Comparison of ENCODE assay signal across 11 mouse cellular contexts in genomic region chr6:115124675-115125357, GRCm38 (mm10). TPM values are rescaled to one million over a fixed set of nuclear protein-coding genes. Genes with fewer than 3 reads are reported as not detected.
DNase-seq lines count a peak whose midpoint lies in the region; ATAC-seq and TF ChIP-seq lines count a peak whose summit lies in the region.
"Had no signal": no experiment of that assay in that cellular context is flagged by ENCODE, and none has a peak within 500 bp of the region (broad histone marks: within the 10 kb centered on the region; RNA-seq: fewer than 3 reads in every experiment).

No protein-coding gene starts in this region.

- no peak overlapping the region for H3K4me2 ChIP-seq in liver, embryonic 11.5 days
- H3K4me2 ChIP-seq in forebrain, embryonic 16.5 days (ENCODE audit: low read length), result no peak overlapping the region
- no peak overlapping the region for H3K4me2 ChIP-seq in intestine, embryonic 15.5 days (replicated peaks)
- H3K4me2 ChIP-seq: embryonic facial prominence, embryonic 15.5 days; limb, embryonic 12.5 days had no signal

- no peak overlapping the region for H3K27ac ChIP-seq in liver, adult 2 months (replicated peaks; ENCODE audit: insufficient read depth, low read depth, low read length)
- H3K27ac ChIP-seq in liver, embryonic 11.5 days (ENCODE audit: low read depth, low read length), result no peak overlapping the region
- H3K27ac ChIP-seq in forebrain, embryonic 16.5 days (ENCODE audit: low read length), result peak overlapping the region; percentile 84
- peak overlapping the region; percentile 11 for H3K27ac ChIP-seq in olfactory bulb, adult 2 months (ENCODE audit: insufficient read depth, low read depth, low read length)
- H3K27ac ChIP-seq in intestine, embryonic 15.5 days, result no peak overlapping the region
- H3K27ac ChIP-seq: embryonic facial prominence, embryonic 15.5 days; limb, embryonic 12.5 days had no signal

- no peak for TF ChIP-seq POLR2A in liver, adult 2 months (IDR thresholded peaks at IDR 0.05; ENCODE audit: extremely low read depth, insufficient read depth, low read length)
- no peak for TF ChIP-seq POLR2A in olfactory bulb, adult 2 months (IDR thresholded peaks at IDR 0.05; ENCODE audit: insufficient read depth, low read depth, low read length)

- no peak for TF ChIP-seq CTCF in liver, adult 2 months (IDR thresholded peaks at IDR 0.05; ENCODE audit: low read depth, low read length)
- TF ChIP-seq CTCF in olfactory bulb, adult 2 months (IDR thresholded peaks at IDR 0.05; ENCODE audit: insufficient read depth, low read depth, low read length), result no peak

- WGBS in liver, adult 2 months, result 58% methylated on average over 2 of the region's 2 CpGs
- 71% methylated on average over 2 of the region's 2 CpGs for WGBS in liver, embryonic 11.5 days
- WGBS in forebrain, embryonic 16.5 days, result 30% methylated on average over 2 of the region's 2 CpGs
- WGBS in olfactory bulb, adult 2 months, result 34% methylated on average over 2 of the region's 2 CpGs
- WGBS in intestine, embryonic 15.5 days, result 74% methylated on average over 2 of the region's 2 CpGs

- no peak overlapping the region for H3K9ac ChIP-seq in liver, adult 2 months (ENCODE audit: low read depth, low read length)
- no peak overlapping the region for H3K9ac ChIP-seq in liver, embryonic 11.5 days (ENCODE audit: low read depth, low read length)
- no peak overlapping the region for H3K9ac ChIP-seq in forebrain, embryonic 16.5 days (replicated peaks; ENCODE audit: low read depth, low read length)
- H3K9ac ChIP-seq in intestine, embryonic 15.5 days, result no peak overlapping the region
- H3K9ac ChIP-seq: embryonic facial prominence, embryonic 15.5 days; limb, embryonic 12.5 days had no signal

- no peaks in the 10 kb centered on the region for H3K79me2 ChIP-seq in liver, adult 2 months (ENCODE audit: control insufficient read depth, insufficient read depth, low read length)

- H3K4me1 ChIP-seq in liver, adult 2 months (ENCODE audit: control insufficient read depth, insufficient read depth, low read length), result no peaks in the 10 kb centered on the region; the same call in 1 of the 2 replicates
- H3K4me1 ChIP-seq in liver, embryonic 11.5 days (replicated peaks; ENCODE audit: control insufficient read depth, insufficient read depth, low read length), result no peaks in the 10 kb centered on the region
- peaks cover 44% of the 10 kb centered on the region for H3K4me1 ChIP-seq in forebrain, embryonic 16.5 days (replicated peaks; ENCODE audit: control insufficient read depth, insufficient read depth, low read length)
- H3K4me1 ChIP-seq in olfactory bulb, adult 2 months (ENCODE audit: control insufficient read depth, insufficient read depth, low read length), result peaks cover 9% of the 10 kb centered on the region
- H3K4me1 ChIP-seq in intestine, embryonic 15.5 days (replicated peaks), result no peaks in the 10 kb centered on the region

- H3K9me3 ChIP-seq in liver, embryonic 11.5 days (ENCODE audit: control insufficient read depth, low read length), result no peaks in the 10 kb centered on the region
- H3K9me3 ChIP-seq in forebrain, embryonic 16.5 days (ENCODE audit: control insufficient read depth, low read length), result no peaks in the 10 kb centered on the region
- H3K9me3 ChIP-seq in intestine, embryonic 15.5 days, result no peaks in the 10 kb centered on the region
- H3K9me3 ChIP-seq: embryonic facial prominence, embryonic 15.5 days; G1E; limb, embryonic 12.5 days had no signal

- DNase-seq in liver, adult 2 months (ENCODE audit: extremely low read depth, low read depth, low spot score), result peak; percentile 2
- DNase-seq in liver, embryonic 11.5 days (ENCODE audit: low spot score), result no peak
- peak; percentile 71 to 81 for DNase-seq in layer of hippocampus, adult 8-10 months (ENCODE audit: low spot score in 2 of 2)
- no peak for DNase-seq in spleen, postnatal 10 days (ENCODE audit: low spot score in 2 of 2)

- H3K36me3 ChIP-seq in liver, adult 2 months (ENCODE audit: control insufficient read depth, insufficient read depth, low read length), result no peaks in the 10 kb centered on the region
- H3K36me3 ChIP-seq in liver, embryonic 11.5 days (ENCODE audit: control insufficient read depth, insufficient read depth, low read length), result no peaks in the 10 kb centered on the region
- no peaks in the 10 kb centered on the region for H3K36me3 ChIP-seq in forebrain, embryonic 16.5 days (ENCODE audit: control insufficient read depth, insufficient read depth)
- no peaks in the 10 kb centered on the region for H3K36me3 ChIP-seq in intestine, embryonic 15.5 days
- H3K36me3 ChIP-seq: embryonic facial prominence, embryonic 15.5 days; G1E; limb, embryonic 12.5 days had no signal

- no peak for ATAC-seq in liver, embryonic 11.5 days (replicated peaks; ENCODE audit: low FRiP score)
- ATAC-seq in forebrain, embryonic 16.5 days, result no peak
- ATAC-seq in activated CD4-positive, CD25-positive, alpha-beta regulatory T cell, adult 4 months, result no peak
- no peak for ATAC-seq in intestine, embryonic 15.5 days

- H3K27me3 ChIP-seq in liver, adult 2 months (ENCODE audit: control insufficient read depth, insufficient read depth, low read length), result no peaks in the 10 kb centered on the region
- no peaks in the 10 kb centered on the region for H3K27me3 ChIP-seq in liver, embryonic 11.5 days (replicated peaks; ENCODE audit: control insufficient read depth, insufficient read depth, low read length)
- H3K27me3 ChIP-seq in forebrain, embryonic 16.5 days (replicated peaks; ENCODE audit: control insufficient read depth, insufficient read depth, low read length), result no peaks in the 10 kb centered on the region
- no peaks in the 10 kb centered on the region; the same call in 1 of the 2 replicates for H3K27me3 ChIP-seq in intestine, embryonic 15.5 days (replicated peaks)

- H3K4me3 ChIP-seq in liver, adult 2 months (ENCODE audit: insufficient read depth, low read depth, low read length), result no peak overlapping the region
- no peak overlapping the region for H3K4me3 ChIP-seq in liver, embryonic 11.5 days (ENCODE audit: low read depth, low read length)
- H3K4me3 ChIP-seq in forebrain, embryonic 16.5 days (replicated peaks; ENCODE audit: low read length), result no peak overlapping the region
- H3K4me3 ChIP-seq in olfactory bulb, adult 2 months (ENCODE audit: insufficient read depth, low read depth, low read length), result no peak overlapping the region
- no peak overlapping the region for H3K4me3 ChIP-seq in intestine, embryonic 15.5 days (replicated peaks)
- H3K4me3 ChIP-seq: embryonic facial prominence, embryonic 15.5 days; limb, embryonic 12.5 days had no signal

RNA-seq across cellular contexts. Expression of gene Syn2, which starts 9.9 kb away (rescaled TPM):
- total RNA-seq in liver, adult 2 months (2014; rRNA removed), result 0.18 and 0.27 TPM in 2 replicates
- 0.06 and 0.07 TPM in 2 replicates for polyA plus RNA-seq in liver, adult 2 months (2012; rRNA removed)
- 0.16 and 0.30 TPM in 2 replicates for polyA plus RNA-seq in liver, embryonic 11.5 days (2014; fragmentation: Nextera tagmentation; extraction: Ambion mirVana)
- polyA plus RNA-seq in forebrain, embryonic 16.5 days (2015; fragmentation: Nextera tagmentation; extraction: Ambion mirVana), result 34.8 and 37.1 TPM in 2 replicates
- total RNA-seq in layer of hippocampus, adult 8-10 months (2022), result 100 to 1,000 TPM; 513 to 623 (median 572) TPM
- 93.0 TPM in 1 of 2 replicates, not detected in the other for polyA plus RNA-seq in olfactory bulb, adult 2 months (2012; ENCODE audit: insufficient read depth, insufficient read length, low replicate concordance, missing spikeins)
- not detected for polyA plus RNA-seq in activated CD4-positive, CD25-positive, alpha-beta regulatory T cell, adult 4 months (2017; shearing (Covaris generic))
- polyA plus RNA-seq in intestine, embryonic 15.5 days (2015; fragmentation: Nextera tagmentation; extraction: Ambion mirVana), result 3.3 and 3.5 TPM in 2 replicates
- polyA plus RNA-seq: G1E had no signal

Comparison
In these comparisons a context has a peak if more than half of its experiments do, and no peak if none do; other contexts are left out.
1. DNase-seq: peak in liver, adult 2 months (single experiment) and layer of hippocampus, adult 8-10 months (2 of 2); none in liver, embryonic 11.5 days (single experiment) and spleen, postnatal 10 days (0 of 2).
2. H3K27ac ChIP-seq: peak in forebrain, embryonic 16.5 days (single experiment) and olfactory bulb, adult 2 months (single experiment); none in liver, adult 2 months (single experiment), liver, embryonic 11.5 days (single experiment) and intestine, embryonic 15.5 days (single experiment).